Mouse (Mus musculus) common myeloid progenitor, adult 5-6 weeks (primary cell): Measurements from ENCODE around the gene 1810043G02Rik. TPM values are rescaled to one million over a fixed set of nuclear protein-coding genes. Genes with fewer than 3 reads are reported as not detected.
"Not testable (repeated sequence)": the region's sequence is repeated elsewhere in the genome, so short reads cannot be mapped to it uniquely, and the experiment has no call there.

Experiments
- ATAC-seq: replicated peaks from 2 replicates; pipeline ENCODE4 v1.8.0; 2016; ENCODE audit warnings: low read depth, mild to moderate bottlenecking, moderate TSS enrichment, inconsistent platforms; ENCODE audit not compliant: poor library complexity, severe bottlenecking
- total RNA-seq: library from RNA; stranded (forward); fragments of 200-1000, 187-1606 nt; gene quantifications from 2 replicates; pipeline ENCODE4 v1.2.3, GENCODE M21; 2017

The 1810043G02Rik gene
- total RNA-seq = 10.5 and 12.6 TPM in 2 replicates

DNA sequence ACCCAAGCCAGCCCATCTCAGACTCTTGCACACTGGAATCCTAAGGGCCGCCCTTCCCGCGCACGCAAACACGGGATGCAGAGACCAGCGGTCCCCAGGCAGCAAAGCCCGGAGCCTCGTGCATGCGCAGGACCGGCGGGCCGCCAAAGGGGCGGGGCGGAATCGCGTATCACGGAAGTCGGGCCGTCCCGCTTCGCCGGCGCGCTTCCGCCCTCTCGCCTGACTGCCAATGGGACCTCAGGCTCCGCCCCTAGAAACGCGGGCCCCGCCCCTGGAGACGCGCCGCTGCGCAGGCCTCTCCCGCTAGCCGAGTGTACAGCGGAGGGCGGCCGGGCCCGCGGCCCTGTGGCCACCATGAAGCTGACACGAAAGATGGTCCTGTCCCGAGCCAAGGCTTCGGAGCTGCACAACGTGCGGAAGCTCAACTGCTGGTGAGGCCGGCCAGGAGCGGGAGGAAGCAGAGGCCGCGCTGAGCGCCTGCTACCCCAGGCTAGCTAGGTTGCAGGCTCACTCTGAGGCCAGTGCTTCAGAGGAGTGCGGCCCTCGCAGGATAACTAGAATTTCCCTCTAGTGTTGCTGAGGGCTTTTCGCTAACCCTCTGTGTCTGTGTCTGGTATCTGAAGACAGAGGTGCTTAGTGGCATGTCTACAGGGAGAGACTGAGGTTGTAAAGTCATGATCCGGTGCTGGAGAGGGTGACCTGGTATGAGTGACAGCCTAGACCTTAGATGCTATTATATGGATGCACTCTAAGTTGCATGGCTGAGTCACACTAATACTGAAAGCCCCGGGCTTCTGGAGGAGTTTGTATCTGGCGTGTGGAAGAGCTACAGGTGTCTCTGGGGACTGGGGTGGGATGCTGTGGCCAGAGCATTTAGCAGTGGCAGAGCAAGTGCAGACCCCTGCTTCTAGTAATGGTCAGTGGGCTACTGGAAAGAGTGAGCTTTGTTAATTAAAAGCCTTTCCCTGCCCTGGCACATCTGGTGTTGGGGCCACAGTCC is at the start of gene 1810043G02Rik:
Gene 1810043G02Rik (plus strand): TSS at position 174 of the 1,000 bp plus-strand sequence.
- ATAC-seq = peak; percentile 93

DNA sequence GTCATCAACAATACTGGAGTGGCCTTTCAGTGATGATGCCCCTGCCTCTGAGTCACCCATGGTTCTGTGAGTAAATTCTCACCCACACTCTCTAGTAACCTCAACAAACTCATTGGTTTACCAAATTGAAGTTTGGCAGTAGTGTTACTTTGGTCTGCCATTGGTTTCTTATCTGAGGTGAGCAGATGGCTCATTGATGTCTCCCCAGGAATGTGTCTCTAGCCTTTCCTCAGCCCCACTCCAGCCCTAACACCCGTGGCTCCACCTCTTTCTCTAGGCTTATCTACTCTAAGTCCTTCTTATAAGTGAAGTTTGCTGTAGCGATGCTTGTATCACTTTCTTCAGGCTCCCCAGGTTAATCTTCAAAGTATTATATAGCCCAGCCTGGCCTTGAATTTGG is 38.6 kb upstream of the 1810043G02Rik start:
- peak; percentile 47; the same call in 1 of the 2 replicates for ATAC-seq

- ATAC-seq = not testable (repeated sequence)
These were observed 27.9 kb upstream of the 1810043G02Rik start for GRCm38 (mm10) chr10:77950468-77950867.

DNA sequence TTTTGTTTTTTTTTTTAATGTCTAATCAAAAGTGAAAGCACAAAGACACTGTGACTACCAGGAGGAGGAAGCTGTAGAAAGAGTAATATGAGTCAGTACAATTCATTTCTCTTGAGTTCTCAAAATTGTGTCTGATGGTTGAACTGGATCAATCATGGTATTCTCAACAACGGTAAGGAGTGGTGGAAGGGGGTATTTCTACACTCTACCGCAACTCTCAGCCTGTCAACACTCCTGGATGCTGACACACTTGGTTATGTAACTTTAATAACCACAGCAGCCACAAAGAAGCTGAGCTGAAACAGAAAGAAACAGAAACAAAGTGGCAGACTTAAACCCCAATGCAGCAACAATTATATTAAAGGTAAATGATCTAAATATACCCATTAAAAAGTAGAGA is 15.6 kb upstream of the 1810043G02Rik start:
- ATAC-seq = peak; percentile 85

DNA sequence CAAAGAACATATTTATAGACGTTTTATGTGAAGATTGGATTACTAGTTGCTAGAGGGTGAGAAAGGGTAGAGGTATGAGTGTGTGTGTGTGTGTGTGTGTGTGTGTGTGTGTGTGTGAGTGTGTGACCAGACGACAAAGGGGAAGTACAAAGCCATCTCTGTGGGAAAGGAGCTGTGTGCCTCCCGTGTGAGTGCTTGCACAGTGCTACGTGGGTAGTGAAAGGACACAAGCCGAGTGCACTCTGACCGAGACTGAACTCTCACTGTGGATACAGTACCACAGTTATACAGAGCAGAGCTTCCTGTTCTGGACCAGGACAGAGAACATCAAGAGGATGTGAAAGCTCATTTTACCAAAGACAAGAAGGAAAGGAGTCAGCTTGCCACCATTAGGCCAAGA is 14.4 kb upstream of the 1810043G02Rik start:
- peak; percentile 76 for ATAC-seq

DNA sequence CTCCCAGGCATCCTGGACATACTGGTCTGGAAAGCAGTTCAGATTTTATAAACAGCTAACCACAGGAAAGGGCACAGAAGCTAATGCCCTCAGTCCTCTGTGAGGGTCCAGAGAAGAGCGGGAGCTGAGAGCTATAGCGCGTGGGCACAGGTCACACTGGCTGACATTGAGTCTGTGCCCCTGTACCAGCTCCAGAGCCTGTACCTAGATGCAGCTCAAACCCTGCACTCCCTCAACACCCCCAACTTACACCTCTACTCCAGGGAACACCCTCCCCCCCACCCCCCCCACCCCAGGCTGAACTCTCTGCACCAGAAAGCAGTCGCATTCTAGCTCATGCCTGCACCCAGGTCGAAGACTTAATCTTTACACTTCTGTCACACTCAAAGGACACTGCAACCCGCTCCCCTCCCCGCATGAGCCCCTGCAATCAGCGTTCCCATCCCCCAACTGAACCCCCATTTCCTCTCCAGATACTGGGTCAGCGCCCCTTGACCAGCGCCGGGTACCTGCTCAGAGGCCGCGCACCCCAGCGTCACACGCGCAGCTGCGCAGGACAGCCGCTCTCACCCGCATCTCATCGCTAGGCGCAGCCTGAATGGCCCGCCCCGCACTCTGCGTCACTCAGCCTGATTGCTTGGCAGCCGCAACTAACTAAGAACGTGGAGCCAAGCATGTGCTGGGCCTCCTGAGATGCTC is 8.9 kb upstream of the 1810043G02Rik start:
- ATAC-seq = peak; percentile 48

DNA sequence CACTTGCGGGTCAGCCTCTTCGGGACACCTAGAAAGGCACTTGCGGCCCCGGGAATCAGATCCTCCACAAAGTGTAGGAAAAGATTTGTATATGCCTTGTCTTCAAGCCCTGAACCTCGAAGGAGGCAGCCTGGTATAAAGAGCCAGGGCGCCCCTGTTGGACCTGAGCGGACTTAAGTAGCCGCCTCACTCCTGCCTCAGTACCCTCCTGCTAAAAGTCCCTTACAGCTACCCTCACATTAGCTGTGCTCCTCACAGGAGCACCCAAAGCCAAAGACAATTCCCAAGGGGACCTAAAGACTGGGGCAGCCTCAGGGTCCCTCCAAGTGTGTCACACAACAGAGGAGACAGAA is 8.4 kb upstream of the 1810043G02Rik start:
- ATAC-seq = no peak

- ATAC-seq = peak; percentile 72
These were observed 7.8 kb upstream of the 1810043G02Rik start, which contains the start of gene Trpm2 for GRCm38 (mm10) chr10:77970481-77970880. Gene Trpm2, minus strand, starts transcription at chr10:77970563.

DNA sequence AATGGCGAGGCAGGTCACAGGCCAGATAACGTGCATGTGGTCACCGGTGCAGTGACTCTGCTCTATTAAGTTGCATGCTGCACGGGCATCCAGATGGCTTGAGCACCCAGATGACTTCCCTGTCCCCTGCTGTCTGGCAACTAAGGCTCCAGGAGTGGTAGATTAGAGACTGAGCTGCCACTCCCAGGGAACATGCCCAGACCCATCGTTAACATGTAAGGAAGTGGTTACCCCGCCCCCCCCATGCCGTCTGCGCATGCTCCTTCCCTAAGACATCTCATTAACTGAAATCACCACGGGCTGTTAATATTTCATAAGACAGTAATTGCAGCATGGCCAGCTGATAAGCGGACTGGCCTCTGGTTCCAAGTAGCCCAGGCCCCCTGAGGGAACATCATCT is 7.1 kb upstream of the 1810043G02Rik start:
- peak; percentile 76 for ATAC-seq

DNA sequence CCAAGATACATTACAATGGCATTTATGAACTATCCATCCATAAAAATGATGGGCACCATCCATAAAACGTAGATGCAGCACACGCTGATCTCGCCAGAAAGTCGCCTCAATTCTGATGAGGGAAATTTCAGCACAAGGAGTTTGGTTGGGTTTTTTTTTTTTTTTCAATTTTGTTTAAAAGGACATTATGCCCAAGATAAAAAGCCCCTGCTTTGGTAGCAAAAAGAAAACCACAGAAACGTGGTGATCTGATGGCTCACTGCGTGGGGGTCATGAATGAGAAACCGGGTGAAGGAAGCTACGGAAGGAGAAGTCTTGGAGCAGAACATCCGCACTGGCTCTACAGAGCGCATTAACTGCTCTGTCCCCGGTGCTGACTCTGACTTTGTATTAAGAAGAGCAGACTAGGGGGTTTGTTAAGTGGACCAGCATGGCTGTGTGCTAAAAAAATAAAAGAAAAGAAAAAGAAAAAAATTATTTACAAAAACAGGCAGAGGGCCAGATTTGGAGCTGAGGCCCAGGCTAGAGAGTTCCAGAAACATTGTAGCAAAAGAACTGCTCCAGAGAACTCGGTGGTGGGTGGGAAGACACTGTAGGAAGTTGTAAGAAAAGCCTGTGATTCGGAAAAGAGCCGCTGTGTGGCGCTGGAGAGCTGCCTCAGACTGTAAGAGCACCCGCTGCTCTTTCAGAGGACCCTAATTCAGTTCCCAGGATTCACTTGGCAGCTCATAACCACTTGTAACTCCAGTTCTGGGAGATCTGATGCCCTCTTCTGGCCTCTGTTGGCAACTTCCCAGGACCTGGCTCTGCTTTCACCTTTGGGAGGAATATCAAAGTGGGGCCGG is 6.4 kb upstream of the 1810043G02Rik start:
- ATAC-seq = no peak

- ATAC-seq = no peak
These were observed 4.0 kb upstream of the 1810043G02Rik start for GRCm38 (mm10) chr10:77974323-77974722.

- ATAC-seq = no peak
These were observed 3.5 kb upstream of the 1810043G02Rik start for GRCm38 (mm10) chr10:77974811-77975210.

DNA sequence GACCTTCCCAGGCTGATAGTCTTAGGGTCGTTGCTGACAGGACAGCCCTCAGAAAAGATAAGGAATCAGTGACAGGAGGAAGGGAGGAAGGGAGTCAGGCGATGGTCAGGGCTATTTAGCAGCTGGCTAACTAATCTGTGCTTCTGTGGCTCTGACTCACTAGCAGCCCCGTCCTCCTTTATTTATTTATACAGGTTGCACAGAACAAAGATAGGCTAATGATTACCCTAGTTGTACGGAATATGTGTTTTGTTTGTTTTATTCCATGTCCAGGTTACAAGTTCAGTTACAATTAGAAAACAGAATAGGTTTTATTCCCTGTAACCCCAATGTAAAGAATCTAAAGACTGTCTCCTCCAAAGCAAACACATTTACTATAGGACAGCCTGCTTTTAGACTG is 2.7 kb upstream of the 1810043G02Rik start:
- no peak for ATAC-seq

GRCm38 (mm10) chr10:77976458-77977150 is 1.7 kb upstream of the 1810043G02Rik start:
- ATAC-seq = no peak

DNA sequence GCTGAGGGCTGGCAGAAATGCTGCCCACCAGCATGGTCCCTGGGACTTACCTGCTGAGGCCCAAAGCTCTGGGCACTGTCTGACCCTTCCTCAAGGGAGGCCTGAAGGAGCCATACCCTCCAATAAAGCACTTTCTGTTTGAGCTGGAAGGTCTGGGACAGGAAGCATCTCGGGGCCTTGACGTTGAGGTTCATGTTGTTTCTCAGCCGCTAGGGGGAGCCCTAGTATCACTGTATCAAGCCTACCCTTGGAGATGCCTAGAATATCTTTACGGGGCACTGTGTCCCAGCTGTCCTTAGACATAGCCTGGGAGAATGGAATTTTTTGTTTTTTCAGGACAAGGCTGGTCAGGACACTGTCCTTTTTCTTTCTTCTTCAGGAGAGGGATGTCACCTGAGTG is 6.3 kb downstream of the 1810043G02Rik start:
- peak; percentile 92 for ATAC-seq

DNA sequence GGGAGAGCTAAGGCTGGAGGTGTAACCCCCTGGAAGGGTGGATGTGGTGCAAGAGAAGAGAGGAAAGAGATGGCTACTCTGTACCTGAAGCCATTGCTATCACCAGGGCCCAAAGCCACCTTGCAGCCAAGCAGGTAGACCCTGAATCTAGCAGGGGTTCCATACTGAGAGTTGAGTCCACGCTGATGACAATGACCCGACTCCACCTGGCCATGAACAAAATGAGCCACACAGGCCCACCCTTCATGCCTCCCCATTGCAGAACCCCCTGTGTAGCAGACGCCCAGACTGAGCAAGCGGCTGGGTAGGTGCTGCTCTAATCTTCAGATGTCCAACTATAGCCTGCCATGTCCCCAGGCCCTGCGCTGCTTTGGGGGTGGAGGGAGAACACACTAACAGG is 7.5 kb downstream of the 1810043G02Rik start:
- ATAC-seq = no peak

DNA sequence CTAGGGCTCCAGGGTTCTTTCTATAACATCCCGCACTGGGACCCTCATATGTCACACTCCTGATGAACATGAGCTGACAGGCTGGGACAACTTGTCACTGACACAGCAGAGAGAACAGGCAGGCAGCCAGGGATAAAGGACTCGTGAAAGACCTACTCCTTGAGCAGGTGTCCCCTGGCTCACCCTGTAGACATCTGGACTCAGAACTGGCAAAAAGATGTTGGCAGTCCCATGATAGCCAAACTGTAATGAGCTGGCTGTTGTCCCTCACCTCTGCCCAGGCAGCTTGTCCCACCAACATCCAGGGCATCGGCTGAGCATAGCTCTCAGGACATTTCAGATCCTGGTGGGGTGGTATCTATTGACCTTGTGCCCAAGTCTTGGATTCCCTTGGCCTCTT is 17.3 kb downstream of the 1810043G02Rik start:
- ATAC-seq = no peak

DNA sequence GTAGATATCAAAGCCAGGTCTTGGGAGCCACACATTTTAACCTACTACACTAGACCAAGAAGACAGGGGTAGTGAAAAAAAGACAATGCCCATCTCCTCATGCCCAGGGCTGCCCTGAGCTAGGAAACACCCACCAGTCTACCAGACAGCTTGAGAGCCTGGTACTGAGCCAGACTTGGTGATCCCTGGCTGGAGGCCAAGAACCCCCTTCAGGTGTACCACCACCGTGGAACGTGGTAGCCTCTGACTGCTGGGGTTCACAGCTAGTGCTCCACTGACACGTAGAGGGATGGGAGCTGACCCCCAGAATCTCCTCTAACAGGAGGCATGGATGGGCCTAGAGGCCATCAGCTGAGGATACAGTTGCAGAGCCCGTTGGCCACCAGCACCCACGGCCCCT is 21.9 kb downstream of the 1810043G02Rik start:
- no peak for ATAC-seq

- ATAC-seq = no peak
These were observed 23.5 kb downstream of the 1810043G02Rik start for GRCm38 (mm10) chr10:78001796-78002195.

GRCm38 (mm10) chr10:78002316-78002715 is 24.0 kb downstream of the 1810043G02Rik start:
- no peak for ATAC-seq
